Mouse (Mus musculus): ENCODE measurements at regions not wholly inside any gene's neighbourhood (a gene's known extent, or its start where the extent isn't known, plus 50 kb on each side); places are given as distances from the start of the nearest gene placed in this dataset.
"Not testable (repeated sequence)": the region's sequence is repeated elsewhere in the genome, so short reads cannot be mapped to it uniquely, and the experiment has no call there.

GRCm38 (mm10) chr13:78909839-78910238 lies 710.3 kb upstream of the Nr2f1 start:
- intact Hi-C loops (cut with DNase I): no loop called here

DNA sequence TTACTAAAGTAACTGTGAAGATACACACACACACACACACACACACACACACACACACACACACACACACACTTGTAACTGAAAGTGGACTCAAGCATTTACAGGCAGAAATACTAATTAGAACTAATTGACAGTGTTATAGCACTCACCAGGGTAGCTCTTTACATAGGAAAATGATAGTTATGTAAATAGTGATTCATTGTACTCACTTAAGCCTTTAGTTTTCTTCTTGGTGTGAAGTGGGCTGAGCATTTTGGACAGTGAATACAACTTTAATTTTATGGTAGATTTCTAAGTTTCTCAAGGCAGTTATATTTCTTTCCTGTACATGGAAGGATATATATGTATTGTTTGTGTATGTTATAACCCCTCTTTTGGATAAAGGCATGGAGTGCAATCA lies 704.5 kb upstream of the Nr2f1 start:
- intact Hi-C loops (cut with DNase I): no loop called here

DNA sequence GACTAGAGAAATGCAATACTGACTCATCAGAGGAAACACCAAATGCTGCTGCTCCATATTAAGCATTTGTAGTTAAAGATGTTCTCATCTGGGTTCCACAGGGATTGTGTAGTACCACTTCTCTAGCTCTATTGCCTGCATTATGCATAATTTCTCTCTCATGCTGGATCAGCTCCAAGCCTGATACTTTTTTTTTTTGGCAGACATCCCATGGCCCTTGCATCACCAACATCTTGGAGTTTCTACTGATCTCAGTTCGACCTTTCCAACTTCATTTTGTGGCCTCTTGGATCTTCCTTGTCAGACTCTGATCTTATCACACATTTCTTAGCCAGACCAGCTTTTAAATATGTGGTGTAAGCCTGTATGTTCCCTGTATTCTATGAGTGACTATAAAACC lies 701.1 kb upstream of the Nr2f1 start:
- intact Hi-C loops (cut with DNase I): no loop called here

DNA sequence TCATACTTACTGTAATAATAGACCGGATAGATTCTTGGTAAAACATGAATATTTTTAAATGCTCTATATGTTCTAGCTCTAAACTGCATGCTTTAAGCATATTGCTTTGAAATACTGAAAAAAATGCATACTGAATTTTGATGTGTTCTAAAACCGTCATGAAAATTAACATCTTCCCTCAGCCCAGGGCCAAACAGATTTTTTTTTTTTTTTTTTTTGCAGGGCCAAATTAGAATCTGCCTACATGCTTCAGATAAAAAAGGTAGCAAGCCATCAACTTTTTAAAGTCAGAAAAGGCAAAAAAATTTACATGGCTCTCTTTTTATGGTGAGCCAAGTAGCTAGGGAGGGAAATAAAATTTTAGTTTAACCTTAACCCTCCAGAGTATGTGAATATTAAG lies 692.7 kb upstream of the Nr2f1 start:
- intact Hi-C loops (cut with DNase I): no loop called here

DNA sequence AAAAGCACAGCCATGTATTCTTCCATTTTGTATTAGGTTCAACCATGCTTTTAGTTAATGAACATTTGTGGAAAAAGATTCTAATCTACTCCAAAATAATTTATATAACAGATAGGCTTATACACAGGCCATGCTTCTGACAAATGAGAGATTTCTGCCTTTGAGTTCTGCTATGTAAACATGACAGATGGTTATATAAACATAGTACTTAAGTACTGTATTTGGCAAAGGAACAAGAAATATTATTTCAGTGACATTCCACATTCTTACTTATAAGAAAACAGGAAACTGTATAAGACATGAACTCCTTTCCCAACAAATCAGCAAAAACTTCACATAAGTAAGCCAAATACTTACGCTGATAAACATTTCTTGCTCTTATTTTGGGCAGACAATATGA lies 683.5 kb upstream of the Nr2f1 start:
- intact Hi-C loops (cut with DNase I): no loop called here

GRCm38 (mm10) chr13:78872582-78872981 lies 673.0 kb upstream of the Nr2f1 start:
- intact Hi-C loops (cut with DNase I): no loop called here

DNA sequence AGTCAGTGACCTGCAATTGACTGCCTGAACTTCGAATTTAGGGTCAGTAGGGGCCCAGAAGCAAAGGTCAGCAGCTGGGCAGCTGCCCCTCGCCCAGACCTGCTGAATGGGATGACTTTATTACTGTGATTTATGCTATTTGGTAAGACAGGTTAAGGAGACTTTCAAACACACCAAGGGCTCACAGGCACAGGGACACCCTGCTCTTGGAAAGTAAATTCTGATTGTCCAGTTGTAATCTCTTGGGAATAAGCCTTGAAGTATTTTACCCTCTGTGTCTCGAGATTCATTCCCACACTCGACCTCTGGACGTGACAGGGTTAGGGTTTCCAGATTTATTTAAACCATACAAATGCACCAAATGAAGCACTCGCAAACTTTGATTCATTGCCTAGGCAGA lies 672.4 kb upstream of the Nr2f1 start:
- intact Hi-C loops (cut with DNase I): no loop called here

DNA sequence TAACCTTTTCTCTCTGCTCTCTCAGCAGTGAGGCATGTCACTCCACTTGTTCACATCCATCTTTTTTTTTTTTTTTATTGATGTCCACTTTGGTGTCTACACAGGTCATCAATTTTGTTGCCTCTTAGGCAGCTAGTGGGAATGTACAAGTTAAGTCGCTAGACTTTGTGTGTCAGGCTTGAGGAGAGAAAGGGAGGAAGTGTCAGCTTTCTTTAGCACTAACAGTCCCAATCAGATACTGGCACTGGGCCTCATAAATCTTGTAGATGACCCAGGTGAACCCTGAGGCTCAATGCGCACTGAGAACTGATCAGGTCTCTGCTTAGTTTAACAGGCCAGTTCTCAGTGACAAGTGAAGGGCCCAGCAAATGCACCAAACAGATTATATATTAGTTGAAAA lies 671.7 kb upstream of the Nr2f1 start:
- intact Hi-C loops (cut with DNase I): no loop called here

DNA sequence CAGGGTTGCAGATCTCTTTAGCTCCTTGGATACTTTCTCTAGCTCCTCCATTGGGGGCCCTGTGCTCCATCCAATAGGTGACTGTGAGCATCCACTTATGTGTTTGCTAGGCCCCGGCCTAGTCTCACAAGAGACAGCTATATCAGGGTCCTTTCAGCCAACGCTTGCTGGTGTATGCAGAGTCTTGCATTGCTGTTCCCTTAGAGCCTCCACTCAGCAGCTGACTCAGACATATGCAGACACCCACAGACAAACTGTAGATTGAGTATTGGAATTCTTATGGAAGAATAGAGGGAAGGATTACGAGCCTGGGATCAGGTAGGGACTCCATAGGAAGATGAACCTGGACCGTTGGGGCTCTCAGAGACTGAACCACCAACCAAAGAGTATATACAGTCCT lies 624.8 kb upstream of the Nr2f1 start:
- intact Hi-C loops (cut with DNase I): not testable (repeated sequence)

DNA sequence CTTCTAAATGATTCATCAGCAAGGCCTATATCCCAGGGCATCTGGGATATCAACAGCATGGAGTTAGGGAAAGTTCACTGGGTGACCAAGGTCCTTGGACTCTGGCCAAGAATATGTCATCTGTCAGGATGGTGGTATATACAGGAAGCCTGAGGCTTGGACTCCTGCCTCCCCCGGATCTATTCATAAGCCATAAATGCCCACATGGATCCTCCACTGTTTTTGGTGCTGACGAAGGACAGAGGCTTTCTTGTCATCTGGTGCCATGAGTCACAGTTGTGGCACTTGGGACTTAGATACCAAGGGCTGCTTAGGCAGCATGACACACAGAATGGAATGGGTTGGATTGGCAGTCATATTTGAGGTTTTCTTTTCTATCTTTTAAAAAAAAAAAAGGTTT lies 610.1 kb upstream of the Nr2f1 start:
- intact Hi-C loops (cut with DNase I): no loop called here

- intact Hi-C loops (cut with DNase I): no loop called here
Observed at GRCm38 (mm10) chr13:78802838-78803124, 603.2 kb upstream of the Nr2f1 start.

GRCm38 (mm10) chr13:78802011-78802837 lies 602.7 kb upstream of the Nr2f1 start:
- intact Hi-C loops (cut with DNase I): no loop called here

GRCm38 (mm10) chr13:78799641-78800040 lies 600.1 kb upstream of the Nr2f1 start:
- intact Hi-C loops (cut with DNase I): loop anchor here (10.0 kb wide), 1 partner anchor 595 kb away; no protein-coding TSS in a partner anchor

GRCm38 (mm10) chr13:78795228-78795627 lies 595.7 kb upstream of the Nr2f1 start:
- intact Hi-C loops (cut with DNase I): loop anchor here (10.0 kb wide), 1 partner anchor 590 kb away; no protein-coding TSS in a partner anchor

DNA sequence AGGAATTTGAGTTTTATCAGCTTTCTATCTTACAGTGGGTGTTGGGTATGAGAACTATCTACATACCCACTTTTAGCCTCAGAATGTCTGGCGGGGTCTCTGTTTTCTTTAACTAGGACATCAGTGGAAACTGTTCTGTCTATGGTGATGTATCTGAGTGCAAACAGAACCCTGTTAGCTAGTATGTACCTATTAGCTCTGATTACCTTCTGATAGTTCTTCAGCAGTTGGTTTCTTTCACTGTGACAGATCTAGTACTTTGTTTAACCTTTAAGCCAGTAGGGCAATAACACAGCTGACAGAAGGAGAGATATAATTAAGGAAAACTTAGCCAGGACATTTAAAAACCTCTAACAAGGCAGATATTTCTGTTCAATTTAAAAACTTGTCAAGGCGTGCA lies 584.7 kb upstream of the Nr2f1 start:
- intact Hi-C loops (cut with DNase I): no loop called here

GRCm38 (mm10) chr13:78783591-78784240 lies 584.2 kb upstream of the Nr2f1 start:
- intact Hi-C loops (cut with DNase I): no loop called here

Measured in adrenal gland (tissue).